Mouse (Mus musculus) lung, adult 2 months (tissue): ENCODE measurements around the gene P4ha1. TPM values are rescaled to one million over a fixed set of nuclear protein-coding genes. Genes with fewer than 3 reads are reported as not detected.

ENCODE experiments used
- DNase-seq: peaks from one replicate; pipeline ENCODE4 v3.0.0; 2022
- H3K4me1 ChIP-seq: fragments of 200-500 bp; 2 replicates; pipeline ENCODE4 v1.6.1; 2011; ENCODE audit warnings: low read length; ENCODE audit not compliant: control insufficient read depth, insufficient read depth
- H3K4me3 ChIP-seq: fragments of 200-500 bp; replicated peaks from 2 replicates; pipeline ENCODE3; 2011; ENCODE audit warnings: low read depth, mild to moderate bottlenecking, control low read depth, low read length; ENCODE audit errors: extremely low read depth
- CTCF ChIP-seq: fragments of 200-500 bp; IDR thresholded peaks from 2 replicates; pipeline ENCODE4 v1.5.1; 2011; ENCODE audit warnings: mild to moderate bottlenecking, low read length, control low read depth; ENCODE audit not compliant: insufficient read depth
- POLR2A ChIP-seq: fragments of 200-500 bp; IDR thresholded peaks from 2 replicates; pipeline ENCODE4 v1.6.1; 2011; ENCODE audit warnings: low read depth, mild to moderate bottlenecking, control low read depth, low read length, borderline replicate concordance; ENCODE audit errors: extremely low read depth
- WGBS: fragments of 180-500 bp; shearing (Covaris S2); methylation state at CpG from one replicate; pipeline ENCODE4 v1.1.7; 2018; 5-methylcytosine and 5-hydroxymethylcytosine counted together
- polyA plus RNA-seq: library from polyadenylated mRNA; depleted of rRNA; stranded (reverse); fragments of >200 nt; gene quantifications from 2 replicates; pipeline ENCODE4 v1.2.3, GENCODE M21; 2012

Gene P4ha1
- polyA plus RNA-seq, 1 experiment: 21.9 TPM

DNA sequence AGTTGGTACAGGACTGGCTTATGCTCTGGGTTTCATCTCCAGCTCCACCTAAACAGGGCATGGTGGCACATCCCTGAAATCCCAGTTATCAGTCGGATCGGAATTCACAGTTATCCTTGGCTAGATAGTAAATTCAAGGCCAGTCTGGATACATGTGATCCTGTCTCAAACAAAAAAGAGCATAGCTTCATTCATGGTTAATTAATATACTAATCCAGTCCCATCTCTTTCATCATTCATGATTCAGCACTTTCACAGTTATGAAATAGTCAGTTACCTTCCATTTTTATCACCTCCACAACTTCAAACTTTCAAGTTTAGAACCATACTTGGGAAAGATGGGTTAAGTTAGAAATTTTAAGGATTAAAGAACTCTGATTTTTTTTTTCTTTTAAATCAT, 13.0 kb downstream of the P4ha1 start:
- Histone ChIP-seq H3K4me3 (no peak overlapping the region), H3K4me1 (peaks cover 7% of the 10 kb centered on the region; the same call in 1 of the 2 replicates)
- 94% methylated on average over 2 of the region's 2 CpGs for WGBS
- no peak for TF ChIP-seq CTCF
- no peak for TF ChIP-seq POLR2A
- DNase-seq: no peak

DNA sequence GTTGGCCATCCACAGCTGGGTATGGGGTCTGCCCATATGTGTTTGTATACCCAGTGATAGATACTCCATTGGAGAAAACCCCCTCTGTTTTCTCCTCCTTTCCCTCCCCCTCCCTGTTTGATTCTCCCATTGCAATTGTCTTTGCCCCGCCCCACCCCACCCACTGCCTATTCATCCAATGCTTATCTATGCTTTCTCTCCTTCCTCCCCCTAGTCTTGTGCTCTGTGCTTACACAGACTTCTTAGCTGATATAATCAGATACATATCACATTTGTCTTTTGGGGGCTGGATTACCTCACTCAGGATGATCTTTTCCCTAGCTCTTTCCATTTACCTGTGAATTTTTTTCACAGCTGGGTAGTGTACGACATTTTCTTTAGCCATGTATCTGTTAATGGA, 23.5 kb downstream of the P4ha1 start:
- WGBS: 93% methylated on average over 2 of the region's 2 CpGs
- no peak overlapping the region for H3K4me3 ChIP-seq
- TF ChIP-seq CTCF: no peak
- TF ChIP-seq POLR2A: no peak
- DNase-seq: no peak
- H3K4me1 ChIP-seq: no peaks in the 10 kb centered on the region

DNA sequence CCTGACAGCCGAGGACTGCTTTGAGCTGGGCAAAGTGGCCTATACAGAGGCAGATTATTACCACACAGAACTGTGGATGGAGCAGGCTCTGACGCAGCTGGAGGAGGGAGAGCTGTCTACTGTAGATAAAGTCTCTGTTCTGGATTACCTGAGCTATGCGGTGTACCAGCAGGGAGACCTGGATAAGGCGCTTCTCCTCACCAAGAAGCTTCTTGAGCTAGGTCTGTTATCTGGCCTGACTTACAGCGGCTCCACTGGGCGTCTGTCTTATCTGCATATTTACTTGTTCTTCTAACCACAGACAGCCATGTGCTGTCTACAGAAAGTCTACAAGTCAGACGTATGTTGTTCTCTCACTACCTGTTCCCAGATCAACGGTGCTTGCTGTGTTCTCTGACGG, 25.1 kb downstream of the P4ha1 start:
- Histone ChIP-seq H3K4me1 (no peaks in the 10 kb centered on the region), H3K4me3 (no peak overlapping the region)
- TF ChIP-seq POLR2A (no peak), CTCF (no peak)
- 90% methylated on average over 9 of the region's 9 CpGs for WGBS
- no peak for DNase-seq

DNA sequence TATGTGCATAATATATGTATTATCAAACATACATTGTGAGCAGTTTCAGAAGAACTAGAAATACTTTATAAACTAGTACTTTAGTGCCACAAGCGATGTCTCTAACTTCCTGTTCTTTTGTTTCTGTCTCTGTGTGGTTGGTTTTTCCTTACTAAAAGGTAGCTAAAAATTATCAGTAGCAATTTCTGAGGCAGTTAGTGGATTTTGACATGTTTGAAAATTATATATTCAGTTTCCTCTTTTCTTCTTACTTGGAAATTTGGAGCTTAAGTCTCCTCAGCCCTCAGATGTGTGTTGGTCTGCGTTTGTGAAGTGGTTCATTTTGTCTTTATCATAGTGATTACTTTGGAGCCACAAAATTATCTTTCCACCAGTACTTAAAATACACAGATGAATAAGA, 26.4 kb downstream of the P4ha1 start:
- no peak for DNase-seq
- TF ChIP-seq CTCF (no peak), POLR2A (no peak)

DNA sequence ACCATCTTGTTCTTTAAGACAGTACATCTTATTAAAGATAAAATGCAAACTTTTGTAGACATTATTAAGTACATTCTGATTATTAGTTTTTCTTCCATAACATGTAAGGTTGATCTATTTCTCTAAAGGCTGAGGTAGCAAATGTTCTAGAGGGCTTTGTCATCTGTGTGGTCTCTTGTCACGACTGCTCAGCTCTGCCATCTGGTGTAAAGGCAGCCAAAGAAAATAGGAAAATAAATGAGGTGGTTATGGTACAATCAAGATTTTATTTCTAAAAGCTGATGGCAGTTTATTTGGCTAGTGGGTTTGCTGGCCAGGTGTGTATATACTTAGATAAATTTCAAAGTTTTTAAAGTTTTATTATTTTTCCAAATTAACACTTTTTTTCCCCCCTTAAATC, 30.0 kb downstream of the P4ha1 start:
- H3K4me3 ChIP-seq: no peak overlapping the region
- DNase-seq: no peak
- TF ChIP-seq CTCF (no peak), POLR2A (no peak)
- WGBS: 33% methylated on average over 1 of the region's 1 CpGs
- no peaks in the 10 kb centered on the region for H3K4me1 ChIP-seq

More for the DNA sequence above, 26.4 kb downstream of the P4ha1 start:
- WGBS: 90% methylated on average over 2 of the region's 2 CpGs
- no peaks in the 10 kb centered on the region for H3K4me1 ChIP-seq
- H3K4me3 ChIP-seq: no peak overlapping the region

DNA sequence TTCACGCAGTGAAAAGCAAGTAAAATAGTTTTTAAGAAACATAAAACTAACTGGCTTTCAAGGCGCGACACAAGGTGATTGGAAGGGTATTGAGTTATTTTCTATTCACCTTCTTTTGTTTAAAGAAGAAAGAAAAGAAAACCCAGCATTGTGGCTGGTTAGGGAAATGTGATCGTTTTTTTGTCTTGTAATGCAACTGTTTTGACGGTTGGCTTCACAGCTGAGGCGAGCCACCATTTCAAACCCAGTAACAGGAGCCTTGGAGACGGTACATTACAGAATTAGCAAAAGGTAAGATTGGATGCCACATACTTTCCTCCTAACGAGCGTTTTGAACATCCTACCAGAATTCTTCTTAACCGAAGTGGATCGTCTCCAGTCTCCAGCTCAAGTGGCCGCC, 31.0 kb downstream of the P4ha1 start:
- no peak for TF ChIP-seq CTCF
- no peak for TF ChIP-seq POLR2A
- WGBS: 85% methylated on average over 12 of the region's 12 CpGs
- Histone ChIP-seq H3K4me1 (no peaks in the 10 kb centered on the region), H3K4me3 (no peak overlapping the region)
- no peak for DNase-seq

DNA sequence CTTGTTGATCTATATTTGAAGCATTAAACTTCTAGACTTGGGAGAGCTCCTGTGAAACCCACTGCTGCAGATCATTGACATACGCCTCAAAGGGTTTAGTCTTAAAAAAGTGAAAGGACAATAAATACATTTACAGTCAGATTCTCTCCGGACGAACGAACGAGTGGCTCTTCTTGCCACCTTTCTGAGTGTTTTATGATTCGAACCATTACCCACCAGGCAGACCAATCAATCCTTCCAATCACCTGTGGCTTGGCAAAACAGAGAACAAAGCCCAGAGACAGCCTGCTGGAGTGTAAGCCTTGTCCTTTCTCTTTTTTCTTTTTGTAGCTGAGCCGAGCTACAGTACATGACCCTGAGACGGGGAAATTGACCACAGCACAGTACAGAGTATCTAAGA, 31.9 kb downstream of the P4ha1 start:
- 90% methylated on average over 8 of the region's 8 CpGs for WGBS

DNA sequence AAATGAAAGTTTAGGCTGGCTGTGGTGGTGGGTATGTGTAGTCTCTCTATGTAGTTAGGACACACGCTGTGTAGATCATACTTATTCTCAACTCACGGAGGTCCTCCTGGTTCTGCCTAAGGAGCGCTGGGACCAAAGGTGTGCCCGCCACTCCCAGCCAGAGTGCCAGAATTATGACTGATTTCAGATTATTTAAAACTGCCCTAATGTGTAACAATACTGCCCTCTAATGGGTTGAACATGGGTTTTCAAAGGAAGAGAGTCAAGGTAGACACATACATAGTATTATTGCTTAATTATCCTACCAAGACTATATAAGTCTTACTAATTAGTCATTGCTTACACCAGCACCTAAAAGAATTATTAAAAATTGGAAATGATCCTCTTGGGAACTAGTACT, 35.6 kb downstream of the P4ha1 start:
- H3K4me1 ChIP-seq: no peaks in the 10 kb centered on the region; the same call in 1 of the 2 replicates
- no peak overlapping the region for H3K4me3 ChIP-seq
- WGBS: 80% methylated on average over 4 of the region's 4 CpGs
- TF ChIP-seq CTCF (peak; percentile 32; the same call in 1 of the 2 replicates), POLR2A (no peak)
- no peak for DNase-seq

More for the DNA sequence above, 31.9 kb downstream of the P4ha1 start:
- no peak overlapping the region for H3K4me3 ChIP-seq
- no peaks in the 10 kb centered on the region for H3K4me1 ChIP-seq
- DNase-seq: no peak
- TF ChIP-seq CTCF (no peak), POLR2A (no peak)

DNA sequence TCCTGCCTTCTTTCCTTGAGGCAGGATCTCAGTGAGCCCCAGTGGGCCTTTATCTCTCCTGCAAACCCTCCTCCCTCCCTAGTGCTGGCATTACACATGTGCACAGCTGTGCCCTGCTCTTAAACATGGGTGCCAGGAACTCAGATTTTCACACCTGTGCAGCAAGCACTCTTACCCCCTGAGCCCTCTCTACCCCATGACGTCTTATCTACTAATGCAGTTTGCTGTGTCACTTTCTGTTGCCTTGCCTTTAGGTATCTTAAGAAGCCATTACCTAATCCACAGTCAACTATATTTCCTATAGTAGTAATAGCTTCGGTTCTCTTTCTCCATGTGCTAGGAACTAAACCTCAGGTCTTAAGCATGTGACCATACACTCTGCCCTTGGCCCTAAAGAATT, 40.1 kb downstream of the P4ha1 start:
- WGBS: 74% methylated on average over 2 of the region's 2 CpGs

DNA sequence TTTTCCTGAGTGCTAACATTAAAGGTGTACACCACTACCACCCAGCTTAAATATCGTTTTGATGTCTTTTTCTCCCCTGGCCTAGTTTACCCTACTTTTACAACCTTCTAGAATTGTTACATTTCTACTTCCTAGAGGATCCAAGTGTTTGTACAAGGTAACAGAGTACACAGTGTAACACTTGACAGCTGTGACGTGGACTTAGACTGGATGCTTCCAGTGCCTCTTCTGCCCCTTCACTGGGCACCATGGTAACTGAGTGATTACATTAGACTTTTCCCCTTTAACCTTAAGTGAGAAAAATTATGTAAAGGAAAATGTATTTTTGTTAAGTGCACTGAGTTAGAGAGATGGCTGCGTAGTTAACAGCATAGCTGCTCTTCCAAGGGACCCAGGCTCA, 41.5 kb downstream of the P4ha1 start:
- Histone ChIP-seq H3K4me1 (peaks cover 9% of the 10 kb centered on the region), H3K4me3 (no peak overlapping the region)
- DNase-seq: no peak
- TF ChIP-seq POLR2A (no peak), CTCF (no peak)
- WGBS: 72% methylated on average over 3 of the region's 3 CpGs

More for the DNA sequence above, 40.1 kb downstream of the P4ha1 start:
- Histone ChIP-seq H3K4me1 (peaks cover 9% of the 10 kb centered on the region), H3K4me3 (no peak overlapping the region)
- TF ChIP-seq POLR2A: no peak
- TF ChIP-seq CTCF: no peak
- DNase-seq: no peak

DNA sequence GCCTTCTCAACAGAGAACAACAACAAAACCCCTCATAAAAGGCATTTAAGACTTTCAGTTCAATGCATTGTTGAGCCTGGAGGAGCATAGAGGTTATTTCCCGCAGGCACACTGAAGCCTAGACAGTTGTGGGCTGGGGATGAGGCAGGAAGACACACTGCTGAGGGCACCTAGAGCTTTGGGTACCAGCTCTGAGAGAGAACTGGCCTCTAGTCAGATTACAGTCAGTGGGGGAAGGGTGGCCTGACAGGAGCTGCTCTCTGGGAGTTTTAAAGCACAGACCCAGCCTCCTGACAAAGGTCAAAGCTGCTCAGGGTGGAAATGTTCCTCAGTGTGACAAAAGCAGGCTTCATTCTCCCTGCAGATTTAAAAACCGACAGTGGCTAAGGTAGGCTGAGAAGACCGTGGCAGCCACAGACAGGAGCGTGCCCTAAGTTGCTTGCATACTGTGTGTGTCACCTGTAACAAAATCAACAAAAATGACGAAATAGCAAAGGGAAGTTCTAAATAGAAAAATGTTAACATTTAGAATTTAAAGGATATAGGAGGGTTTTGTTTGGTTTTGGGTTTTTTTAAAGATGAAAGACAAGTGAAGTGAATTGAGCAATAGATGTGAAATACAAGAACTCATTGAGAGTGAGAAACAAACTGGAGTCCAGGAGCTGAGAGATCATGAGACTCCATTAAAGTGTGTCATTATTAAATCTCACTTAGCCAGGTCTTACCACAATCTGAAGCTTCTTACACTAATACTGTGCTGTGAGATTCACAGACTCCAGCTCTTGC, 42.9 kb downstream of the P4ha1 start:
- TF ChIP-seq CTCF (no peak), POLR2A (no peak)
- DNase-seq: peak; percentile 23
- WGBS: 70% methylated on average over 5 of the region's 5 CpGs

DNA sequence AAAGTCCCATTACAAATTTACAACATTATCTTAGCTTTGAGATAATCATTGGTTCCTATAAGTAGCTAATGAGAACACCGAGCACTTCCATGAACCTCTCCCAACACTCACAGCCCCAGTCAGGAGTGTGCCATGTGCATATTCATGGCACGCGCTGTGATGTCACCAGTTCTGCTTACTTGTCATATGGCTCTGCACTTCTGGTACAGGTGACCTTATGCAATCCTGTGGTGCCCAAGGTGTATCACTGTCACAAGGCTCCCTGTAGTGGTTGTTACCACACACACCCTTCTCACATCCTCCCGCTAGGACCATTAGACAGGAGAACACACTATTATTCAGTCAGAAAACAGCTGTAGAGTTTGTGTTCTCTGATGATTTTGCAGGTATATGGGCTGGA, 43.6 kb downstream of the P4ha1 start:
- WGBS: 87% methylated on average over 4 of the region's 4 CpGs
- H3K4me1 ChIP-seq: peaks cover 9% of the 10 kb centered on the region

More for the DNA sequence above, 42.9 kb downstream of the P4ha1 start:
- Histone ChIP-seq H3K4me3 (no peak overlapping the region), H3K4me1 (peaks cover 9% of the 10 kb centered on the region)

More for the DNA sequence above, 43.6 kb downstream of the P4ha1 start:
- H3K4me3 ChIP-seq: no peak overlapping the region
- TF ChIP-seq CTCF: no peak
- no peak for TF ChIP-seq POLR2A
- DNase-seq: no peak
